Mouse (Mus musculus): ENCODE data around the gene Arpin. TPM values are rescaled to one million over a fixed set of nuclear protein-coding genes. Genes with fewer than 3 reads are reported as not detected.

The Arpin gene
- total and polyA plus RNA-seq, 3 experiments = not detected

- TF ChIP-seq KAT2A (conservative IDR thresholded peaks at IDR 0.05; ENCODE audit: low read depth, low read length) = no peak
- TF ChIP-seq USF2 (IDR thresholded peaks at IDR 0.05; ENCODE audit: borderline replicate concordance in 1 of 2, insufficient read depth in 1 of 2, low read depth in 1 of 2, low read length in 2 of 2) = no peak
- no peak for TF ChIP-seq MAX (IDR thresholded peaks at IDR 0.05; ENCODE audit: low read length)
- TF ChIP-seq MAFK (IDR thresholded peaks at IDR 0.05; ENCODE audit: borderline replicate concordance, low read depth, low read length) = no peak
- TF ChIP-seq MEF2A (IDR thresholded peaks at IDR 0.05; ENCODE audit: extremely low read depth, insufficient replicate concordance, low read depth, low read length, poor library complexity, severe bottlenecking) = no peak
- TF ChIP-seq EP300 (IDR thresholded peaks at IDR 0.05; ENCODE audit: low read depth in 1 of 2, low read length in 2 of 2) = no peak
- no peak for TF ChIP-seq NRF1 (IDR thresholded peaks at IDR 0.05; ENCODE audit: insufficient read depth, low read depth, low read length, poor library complexity, severe bottlenecking)
- no peak for TF ChIP-seq SIN3A (IDR thresholded peaks at IDR 0.05; ENCODE audit: low read length)
- TF ChIP-seq JUND (IDR thresholded peaks at IDR 0.05; ENCODE audit: low read depth, low read length) = no peak
- TF ChIP-seq ETS1 (IDR thresholded peaks at IDR 0.05; ENCODE audit: low read depth, low read length) = no peak
- TF ChIP-seq MYB (IDR thresholded peaks at IDR 0.05; ENCODE audit: low read depth, low read length) = no peak
- TF ChIP-seq ZC3H11A (IDR thresholded peaks at IDR 0.05; ENCODE audit: low read depth, low read length) = no peak
- TF ChIP-seq TAL1 (IDR thresholded peaks at IDR 0.05; ENCODE audit: low read length) = no peak
- no peak for TF ChIP-seq ZMIZ1 (IDR thresholded peaks at IDR 0.05; ENCODE audit: low read depth, low read length)
- no peak for TF ChIP-seq CTCF (IDR thresholded peaks at IDR 0.05 in 2 of 3, conservative IDR thresholded peaks at IDR 0.05 in 1 of 3; ENCODE audit: control insufficient read depth in 1 of 3, insufficient read depth in 1 of 3, low read depth in 2 of 3, low read length in 3 of 3, poor library complexity in 1 of 3, severe bottlenecking in 1 of 3)
- TF ChIP-seq NELFE (IDR thresholded peaks at IDR 0.05; ENCODE audit: low read depth, low read length) = no peak
- TF ChIP-seq GATA1 (IDR thresholded peaks at IDR 0.05; ENCODE audit: low read depth, low read length) = no peak
- no peak for TF ChIP-seq E2F4 (IDR thresholded peaks at IDR 0.05; ENCODE audit: borderline replicate concordance, low read depth, low read length)
- TF ChIP-seq TBP (IDR thresholded peaks at IDR 0.05; ENCODE audit: low read depth, low read length) = no peak
- no peak for TF ChIP-seq POLR2AphosphoS5 (IDR thresholded peaks at IDR 0.05; ENCODE audit: borderline replicate concordance, low read depth, low read length)
- Histone ChIP-seq H3K27ac (ENCODE audit: control insufficient read depth, low read depth, low read length) (no peak overlapping the region), H3K79me2 (ENCODE audit: control insufficient read depth, insufficient read depth, low read length, poor library complexity) (no peaks in the 10 kb centered on the region), H3K27me3 (ENCODE audit: control insufficient read depth in 1 of 2, insufficient read depth in 2 of 2, low read length in 2 of 2) (no peaks in the 10 kb centered on the region), H3K36me3 (ENCODE audit: control insufficient read depth in 1 of 2, insufficient read depth in 2 of 2, low read length in 2 of 2) (no peaks in the 10 kb centered on the region), H3K4me1 (ENCODE audit: control insufficient read depth in 1 of 2, insufficient read depth in 2 of 2, low read length in 2 of 2) (no peaks in the 10 kb centered on the region), H3K4me3 (ENCODE audit: control insufficient read depth in 1 of 2, insufficient read depth in 1 of 2, low read depth in 2 of 2, low read length in 2 of 2) (no peak overlapping the region), H3K9ac (ENCODE audit: control insufficient read depth, low read depth, low read length, poor library complexity, severe bottlenecking) (no peak overlapping the region), H3K9me3 (replicated peaks; ENCODE audit: insufficient read depth, low read length) (no peaks in the 10 kb centered on the region)
- no peak for DNase-seq (ENCODE audit: low read depth, low spot score)
These were observed 56.6 kb downstream of the Arpin start for GRCm38 (mm10) chr7:79878455-79879025.

Other genes starting within 250 kb of the Arpin start
- gene Kif7, start 219.6 kb downstream of the Arpin start, total RNA-seq (2012; rRNA removed) = 12.1 and 13.1 TPM in 2 replicates
- gene Kif7, start 219.6 kb downstream of the Arpin start, polyA plus RNA-seq (2012; ENCODE audit: insufficient read depth in 1 of 2, insufficient read length in 2 of 2, low read depth in 1 of 2, low replicate concordance in 2 of 2, missing spikeins in 1 of 2) = 10 to 100 TPM in 1 of 2 experiments, not detected in 1; 15.6 TPM
- gene Plin1, start 202.5 kb downstream of the Arpin start, total RNA-seq (2012; rRNA removed) = 0.10 and 0.19 TPM in 2 replicates
- gene Plin1, start 202.5 kb downstream of the Arpin start, polyA plus RNA-seq (2012; ENCODE audit: insufficient read depth in 1 of 2, insufficient read length in 2 of 2, low read depth in 1 of 2, low replicate concordance in 2 of 2, missing spikeins in 1 of 2) = under 1 TPM in 1 of 2 experiments, not detected in 1; 0.08 TPM
- 3.4 and 3.9 TPM in 2 replicates for gene Pex11a, start 192.2 kb downstream of the Arpin start, total RNA-seq (2012; rRNA removed)
- 1 to 10 TPM in 1 of 2 experiments, not detected in 1; 8.7 TPM for gene Pex11a, start 192.2 kb downstream of the Arpin start, polyA plus RNA-seq (2012; ENCODE audit: insufficient read depth in 1 of 2, insufficient read length in 2 of 2, low read depth in 1 of 2, low replicate concordance in 2 of 2, missing spikeins in 1 of 2)
- gene Wdr93, start 192.2 kb downstream of the Arpin start, total RNA-seq (2012; rRNA removed) = 0.16 and 0.23 TPM in 2 replicates
- under 1 TPM in 1 of 2 experiments, not detected in 1; 0.40 TPM for gene Wdr93, start 192.2 kb downstream of the Arpin start, polyA plus RNA-seq (2012; ENCODE audit: insufficient read depth in 1 of 2, insufficient read length in 2 of 2, low read depth in 1 of 2, low replicate concordance in 2 of 2, missing spikeins in 1 of 2)
- not detected in 2 replicates for gene Mesp1, start 141.6 kb downstream of the Arpin start, total RNA-seq (2012; rRNA removed)
- gene Mesp1, start 141.6 kb downstream of the Arpin start, polyA plus RNA-seq (2012; ENCODE audit: insufficient read depth in 1 of 2, insufficient read length in 2 of 2, low read depth in 1 of 2, low replicate concordance in 2 of 2, missing spikeins in 1 of 2) = not detected
- not detected in 2 replicates for gene Mesp2, start 124.6 kb downstream of the Arpin start, total RNA-seq (2012; rRNA removed)
- gene Mesp2, start 124.6 kb downstream of the Arpin start, polyA plus RNA-seq (2012; ENCODE audit: insufficient read depth in 1 of 2, insufficient read length in 2 of 2, low read depth in 1 of 2, low replicate concordance in 2 of 2, missing spikeins in 1 of 2) = not detected
- gene Anpep, start 74.3 kb downstream of the Arpin start, total RNA-seq (2012; rRNA removed) = 7.6 and 11.2 TPM in 2 replicates
- gene Anpep, start 74.3 kb downstream of the Arpin start, polyA plus RNA-seq (2012; ENCODE audit: insufficient read depth in 1 of 2, insufficient read length in 2 of 2, low read depth in 1 of 2, low replicate concordance in 2 of 2, missing spikeins in 1 of 2) = 10 to 100 TPM; 40.2 to 77.2 TPM
- gene Ap3s2, start 14.7 kb downstream of the Arpin start, total RNA-seq (2012; rRNA removed) = 8.3 and 8.6 TPM in 2 replicates
- 10 to 100 TPM; 18.2 to 91.2 TPM for gene Ap3s2, start 14.7 kb downstream of the Arpin start, polyA plus RNA-seq (2012; ENCODE audit: insufficient read depth in 1 of 2, insufficient read length in 2 of 2, low read depth in 1 of 2, low replicate concordance in 2 of 2, missing spikeins in 1 of 2)
- gene Zfp710, start 89.5 kb upstream of the Arpin start, total RNA-seq (2012; rRNA removed) = 11.8 and 14.8 TPM in 2 replicates
- 10 to 100 TPM in 1 of 2 experiments, not detected in 1; 19.1 TPM for gene Zfp710, start 89.5 kb upstream of the Arpin start, polyA plus RNA-seq (2012; ENCODE audit: insufficient read depth in 1 of 2, insufficient read length in 2 of 2, low read depth in 1 of 2, low replicate concordance in 2 of 2, missing spikeins in 1 of 2)
- 121 and 141 TPM in 2 replicates for gene Idh2, start 180.0 kb upstream of the Arpin start, total RNA-seq (2012; rRNA removed)
- 100 to 1,000 TPM; 181 to 268 TPM for gene Idh2, start 180.0 kb upstream of the Arpin start, polyA plus RNA-seq (2012; ENCODE audit: insufficient read depth in 1 of 2, insufficient read length in 2 of 2, low read depth in 1 of 2, low replicate concordance in 2 of 2, missing spikeins in 1 of 2)

All from MEL (cell line).